Comparison of ENCODE assay signal across 8 mouse cellular contexts in the genomic region with DNA sequence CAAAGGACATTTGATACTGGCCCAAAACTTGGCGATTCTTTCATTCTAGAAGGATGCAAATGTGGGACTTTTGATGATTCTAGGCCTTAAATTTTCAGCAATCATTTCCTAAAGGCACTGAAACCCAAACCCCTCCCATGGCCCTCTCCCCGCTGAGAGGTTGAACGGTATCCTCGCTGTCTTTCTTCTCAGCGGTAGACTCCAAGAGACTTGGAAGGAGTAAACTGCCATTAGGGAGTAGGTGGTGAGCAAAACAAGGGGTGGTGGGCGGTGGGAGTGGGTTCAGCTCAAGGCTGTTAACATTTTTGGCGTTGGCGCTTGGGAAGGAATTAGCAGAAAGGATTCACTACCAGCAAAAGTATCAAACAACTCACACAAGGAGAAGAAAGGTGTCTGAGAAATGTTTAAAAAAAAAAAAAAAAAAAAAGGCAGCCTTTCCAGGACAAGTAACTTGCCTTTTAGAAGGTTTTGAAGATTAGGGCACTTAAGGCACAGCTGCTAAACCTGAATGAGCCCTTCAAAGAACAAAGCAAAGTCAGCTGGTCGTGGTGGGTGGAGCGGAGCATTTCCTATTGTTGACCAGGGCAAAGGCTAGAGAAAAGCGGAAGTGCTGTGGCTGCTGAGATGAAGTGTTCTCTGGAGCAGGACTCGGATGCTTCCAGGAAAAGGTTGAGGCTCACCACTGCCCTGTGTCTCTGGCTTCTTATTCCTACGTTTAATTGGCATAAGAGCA. TPM values are rescaled to one million over a fixed set of nuclear protein-coding genes. Genes with fewer than 3 reads are reported as not detected.
A peak's percentile ranks its signal among the peaks of the same experiment; 100 is the strongest.
DNase-seq lines count a peak whose midpoint lies in the region; ATAC-seq and TF ChIP-seq lines count a peak whose summit lies in the region.

No protein-coding gene starts in this region.

- no peaks in the 10 kb centered on the region for H3K9me3 ChIP-seq in intestine, postnatal 0 days (ENCODE audit: control insufficient read depth)
- H3K9me3 ChIP-seq in neural tube, embryonic 13.5 days, result no peaks in the 10 kb centered on the region

- H3K4me2 ChIP-seq in intestine, postnatal 0 days (replicated peaks; ENCODE audit: low read depth), result peak overlapping the region; percentile 46
- peak overlapping the region; percentile 31 for H3K4me2 ChIP-seq in neural tube, embryonic 13.5 days

- DNase-seq in 416B (ENCODE audit: low read depth), result peak; percentile 89
- peak; percentile 53 to 64 for DNase-seq in adrenal gland, postnatal 36 days
- DNase-seq in lung, adult 18-20 months, result peak; percentile 87 to 92
- DNase-seq in ovary, postnatal 36 days (ENCODE audit: low spot score), result no peak
- no peak for DNase-seq in right cerebral cortex, postnatal 14 days

- 0 out of 2 replicates have a peak, but pooled peaks cover 6% of the 10 kb centered on the region for H3K4me1 ChIP-seq in intestine, postnatal 0 days (replicated peaks; ENCODE audit: control insufficient read depth, insufficient read depth, low read length)
- H3K4me1 ChIP-seq in neural tube, embryonic 13.5 days (replicated peaks), result peaks cover 25% of the 10 kb centered on the region

- 29% methylated on average over 13 of the region's 13 CpGs for WGBS in intestine, postnatal 0 days
- 12% methylated on average over 13 of the region's 13 CpGs for WGBS in neural tube, embryonic 13.5 days

- H3K4me3 ChIP-seq in intestine, postnatal 0 days (ENCODE audit: low read depth, low read length), result no peak overlapping the region
- H3K4me3 ChIP-seq in neural tube, embryonic 13.5 days, result no peak overlapping the region

- H3K27ac ChIP-seq in intestine, postnatal 0 days (ENCODE audit: low read depth, low read length), result peak overlapping the region; percentile 77
- peak overlapping the region; percentile 75 for H3K27ac ChIP-seq in neural tube, embryonic 13.5 days (replicated peaks)

- H3K9ac ChIP-seq in intestine, postnatal 0 days (ENCODE audit: low read depth, low read length), result no peak overlapping the region
- peak overlapping the region; percentile 17 for H3K9ac ChIP-seq in neural tube, embryonic 13.5 days

- no peaks in the 10 kb centered on the region for H3K27me3 ChIP-seq in intestine, postnatal 0 days (replicated peaks; ENCODE audit: control insufficient read depth, insufficient read depth, low read length)
- no peaks in the 10 kb centered on the region; the same call in 1 of the 2 replicates for H3K27me3 ChIP-seq in neural tube, embryonic 13.5 days

- no peaks in the 10 kb centered on the region for H3K36me3 ChIP-seq in intestine, postnatal 0 days (ENCODE audit: control insufficient read depth, insufficient read depth)
- peaks cover 18% of the 10 kb centered on the region for H3K36me3 ChIP-seq in neural tube, embryonic 13.5 days

- ATAC-seq in granulocyte monocyte progenitor cell, adult 5-6 weeks (replicated peaks; ENCODE audit: poor library complexity, severe bottlenecking), result peak; percentile 70
- ATAC-seq in intestine, postnatal 0 days, result peak; percentile 62
- ATAC-seq in neural tube, embryonic 13.5 days (ENCODE audit: low read depth), result no peak

- TF ChIP-seq CTCF in intestine, postnatal 0 days (IDR thresholded peaks at IDR 0.05; ENCODE audit: low read depth), result no peak

RNA-seq across cellular contexts. Expression of gene Hspa8, which starts 17.0 kb away (rescaled TPM):
- 1,000 to 10,000 TPM; 1,561 to 3,265 TPM for total RNA-seq in adrenal gland, postnatal 36 days (2021)
- total RNA-seq in granulocyte monocyte progenitor cell, adult 5-6 weeks (2014; fragmentation: Nextera tagmentation), result 2,268 and 2,405 TPM in 2 replicates
- 4,273 and 4,449 TPM in 2 replicates for total RNA-seq in granulocyte monocyte progenitor cell, adult 5-6 weeks (2017)
- polyA plus RNA-seq in intestine, postnatal 0 days (2015; fragmentation: Nextera tagmentation; extraction: Ambion mirVana), result 1,042 and 1,135 TPM in 2 replicates
- 2,997 and 3,038 TPM in 2 replicates for polyA plus RNA-seq in neural tube, embryonic 13.5 days (2015; fragmentation: Nextera tagmentation; extraction: Ambion mirVana)

Comparison
In these comparisons a context has a peak if more than half of its experiments do, and no peak if none do; other contexts are left out.
1. DNase-seq: peak in 416B (single experiment), adrenal gland, postnatal 36 days (2 of 2) and lung, adult 18-20 months (2 of 2); none in ovary, postnatal 36 days (single experiment) and right cerebral cortex, postnatal 14 days (single experiment).